Mouse (Mus musculus) cerebellum, adult (tissue): ENCODE measurements around the gene Rnf183.

ENCODE experiments used
- ATAC-seq: cut with Nextera tagmentation; 2 replicates; pipeline ENCODE4 v1.9.2; 2017; ENCODE audit warnings: mild to moderate bottlenecking, moderate library complexity, mixed read lengths; ENCODE audit not compliant: insufficient number of reproducible peaks, low FRiP score, low TSS enrichment

Rnf183 gene

GRCm38 (mm10) chr4:62389592-62390512 lies 45.2 kb downstream of the Rnf183 start:
- ATAC-seq: no peak

- ATAC-seq: no peak
These were observed 49.6 kb downstream of the Rnf183 start for GRCm38 (mm10) chr4:62385439-62385838.

GRCm38 (mm10) chr4:62384159-62384558 lies 50.9 kb downstream of the Rnf183 start:
- ATAC-seq: no peak

- ATAC-seq: no peak
These were observed 51.3 kb downstream of the Rnf183 start for GRCm38 (mm10) chr4:62383752-62384151.

GRCm38 (mm10) chr4:62383207-62383606 lies 51.8 kb downstream of the Rnf183 start:
- no peak for ATAC-seq

- ATAC-seq: no peak
These were observed 55.2 kb downstream of the Rnf183 start for GRCm38 (mm10) chr4:62379724-62380381.
